Mouse (Mus musculus) CH12.LX (cell line): ENCODE measurements around the gene Rpl12. TPM values are rescaled to one million over a fixed set of nuclear protein-coding genes. Genes with fewer than 3 reads are reported as not detected.

Experiments
- DNase-seq: peaks from one replicate; pipeline ENCODE4 v3.0.0-alpha.2; 2013; ENCODE audit errors: extremely low read depth
- H3K27ac ChIP-seq: 2 replicates; pipeline ENCODE4 v1.5.1; 2012; ENCODE audit warnings: low read depth, mild to moderate bottlenecking, control low read depth, moderate library complexity; ENCODE audit not compliant: insufficient read depth
- H3K27me3 ChIP-seq: replicated peaks from 2 replicates; pipeline ENCODE3; 2012; ENCODE audit warnings: inconsistent platforms
- H3K36me3 ChIP-seq, 2 experiments: replicated peaks in 1 of 2; 2 replicates each; pipeline versions ENCODE3 to v1.6.1; 2012; ENCODE audit warnings: inconsistent platforms in 1 of 2, low read length in 1 of 2, mild to moderate bottlenecking in 1 of 2, mixed read lengths in 1 of 2, moderate library complexity in 1 of 2; ENCODE audit not compliant: control insufficient read depth in 1 of 2, insufficient read depth in 1 of 2
- H3K4me1 ChIP-seq, 2 experiments: 2 replicates each; pipeline ENCODE4 v1.6.1; 2012; ENCODE audit warnings: inconsistent platforms in 1 of 2, moderate library complexity in 1 of 2; ENCODE audit not compliant: insufficient read depth in 2 of 2, control insufficient read depth in 1 of 2
- H3K4me2 ChIP-seq: 2 replicates; pipeline ENCODE4 v1.6.1; 2012; ENCODE audit warnings: low read depth, mild to moderate bottlenecking, control low read depth; ENCODE audit not compliant: poor library complexity, insufficient read depth, severe bottlenecking
- H3K4me3 ChIP-seq, 3 experiments: fragments of 150-350 bp in 1 of 3; sonication (generic) in 1 of 3; replicated peaks in 1 of 3; 2 replicates each; pipeline versions ENCODE3 to v1.5.1; 2011 to 2012; ENCODE audit warnings: low read depth in 2 of 3, low read length in 2 of 3, mild to moderate bottlenecking in 2 of 3, moderate library complexity in 2 of 3, control low read depth in 1 of 3, improper control_type of control experiment in 1 of 3, inconsistent platforms in 1 of 3, mixed read lengths in 1 of 3; ENCODE audit not compliant: poor library complexity in 1 of 3
- H3K79me2 ChIP-seq: replicated peaks from 2 replicates; pipeline ENCODE4 v1.6.1; 2012; ENCODE audit warnings: mild to moderate bottlenecking, moderate library complexity; ENCODE audit not compliant: control insufficient read depth, poor library complexity, insufficient read depth, severe bottlenecking; ENCODE audit errors: extremely low read depth
- H3K9ac ChIP-seq: 2 replicates; pipeline ENCODE4 v1.6.1; 2012; ENCODE audit warnings: low read depth, mild to moderate bottlenecking, control low read depth, moderate library complexity; ENCODE audit not compliant: insufficient read depth
- H3K9me3 ChIP-seq: replicated peaks from 2 replicates; pipeline ENCODE3; 2012; ENCODE audit warnings: low read length, inconsistent platforms, mixed read lengths
- BHLHE40 ChIP-seq: IDR thresholded peaks from 2 replicates; pipeline ENCODE4 v1.6.1; 2011; ENCODE audit warnings: mild to moderate bottlenecking, low read depth, low read length, improper control_type of control experiment
- CHD2 ChIP-seq: IDR thresholded peaks from 2 replicates; pipeline ENCODE4 v1.6.1; 2011; ENCODE audit warnings: low read length, improper control_type of control experiment
- CTCF ChIP-seq, 2 experiments: IDR thresholded peaks in 1 of 2; conservative IDR thresholded peaks in 1 of 2; 2 replicates each; pipeline ENCODE4 v1.5.1; 2011 to 2012; ENCODE audit warnings: low read depth in 2 of 2, low read length in 2 of 2, improper control_type of control experiment in 1 of 2, inconsistent platforms in 1 of 2, mild to moderate bottlenecking in 1 of 2, moderate library complexity in 1 of 2
- E2F4 ChIP-seq: IDR thresholded peaks from 2 replicates; pipeline ENCODE4 v1.6.1; 2011; ENCODE audit warnings: low read depth, low read length, improper control_type of control experiment; ENCODE audit not compliant: insufficient replicate concordance
- EP300 ChIP-seq: IDR thresholded peaks from 2 replicates; pipeline ENCODE4 v1.6.1; 2011; ENCODE audit warnings: low read length, improper control_type of control experiment
- ETS1 ChIP-seq: conservative IDR thresholded peaks from 2 replicates; pipeline ENCODE4 v1.6.1; 2012; ENCODE audit warnings: low read depth, mild to moderate bottlenecking, inconsistent platforms, low read length, improper control_type of control experiment, moderate library complexity
- GABPA ChIP-seq: IDR thresholded peaks from 2 replicates; pipeline ENCODE4 v1.6.1; 2012; ENCODE audit warnings: low read depth, low read length, improper control_type of control experiment, inconsistent platforms; ENCODE audit not compliant: insufficient replicate concordance
- IRF4 ChIP-seq: IDR thresholded peaks from 2 replicates; pipeline ENCODE4 v1.6.1; 2014; ENCODE audit warnings: low read depth, mild to moderate bottlenecking, inconsistent platforms, low read length, improper control_type of control experiment
- JUND ChIP-seq: conservative IDR thresholded peaks from 2 replicates; pipeline ENCODE4 v1.6.1; 2011; ENCODE audit warnings: low read depth, low read length, improper control_type of control experiment
- MAFK ChIP-seq: IDR thresholded peaks from 2 replicates; pipeline ENCODE4 v1.6.1; 2011; ENCODE audit warnings: low read length, improper control_type of control experiment; ENCODE audit not compliant: insufficient replicate concordance
- MAX ChIP-seq: IDR thresholded peaks from 2 replicates; pipeline ENCODE4 v1.6.1; 2011; ENCODE audit warnings: low read length, improper control_type of control experiment
- MEF2A ChIP-seq: IDR thresholded peaks from 2 replicates; pipeline ENCODE4 v1.6.1; 2014; ENCODE audit warnings: low read depth, mild to moderate bottlenecking, inconsistent platforms, low read length, improper control_type of control experiment, borderline replicate concordance
- MXI1 ChIP-seq: IDR thresholded peaks from 2 replicates; pipeline ENCODE4 v1.6.1; 2011; ENCODE audit warnings: mild to moderate bottlenecking, low read depth, low read length, improper control_type of control experiment
- MYC ChIP-seq: IDR thresholded peaks from 2 replicates; pipeline ENCODE4 v1.6.1; 2011; ENCODE audit warnings: low read depth, mild to moderate bottlenecking, improper control_type of control experiment, low read length
- NELFE ChIP-seq: IDR thresholded peaks from 2 replicates; pipeline ENCODE4 v1.6.1; 2011; ENCODE audit warnings: low read depth, low read length, improper control_type of control experiment
- NRF1 ChIP-seq: IDR thresholded peaks from 2 replicates; pipeline ENCODE4 v1.6.1; 2014; ENCODE audit warnings: low read depth, mild to moderate bottlenecking, inconsistent platforms, low read length, improper control_type of control experiment, moderate library complexity
- RAD21 ChIP-seq: IDR thresholded peaks from 2 replicates; pipeline ENCODE4 v1.6.1; 2011; ENCODE audit warnings: low read depth, mild to moderate bottlenecking, low read length, improper control_type of control experiment, moderate library complexity
- RCOR1 ChIP-seq: conservative IDR thresholded peaks from 2 replicates; pipeline ENCODE4 v1.6.1; 2012; ENCODE audit warnings: low read depth, mild to moderate bottlenecking, inconsistent platforms, low read length, improper control_type of control experiment
- SIN3A ChIP-seq: IDR thresholded peaks from 2 replicates; pipeline ENCODE4 v1.6.1; 2012; ENCODE audit warnings: low read length, improper control_type of control experiment, inconsistent platforms
- SMC3 ChIP-seq: IDR thresholded peaks from 2 replicates; pipeline ENCODE4 v1.6.1; 2011; ENCODE audit warnings: low read depth, low read length, improper control_type of control experiment
- TBP ChIP-seq: conservative IDR thresholded peaks from 2 replicates; pipeline ENCODE4 v1.6.1; 2011; ENCODE audit warnings: low read depth, low read length, improper control_type of control experiment
- TCF12 ChIP-seq: IDR thresholded peaks from 2 replicates; pipeline ENCODE4 v1.6.1; 2014; ENCODE audit warnings: low read depth, mild to moderate bottlenecking, inconsistent platforms, low read length, improper control_type of control experiment
- UBTF ChIP-seq: IDR thresholded peaks from 2 replicates; pipeline ENCODE4 v1.6.1; 2012; ENCODE audit warnings: low read depth, mild to moderate bottlenecking, inconsistent platforms, low read length, improper control_type of control experiment, moderate library complexity
- USF1 ChIP-seq: IDR thresholded peaks from 2 replicates; pipeline ENCODE4 v1.6.1; 2014; ENCODE audit warnings: low read depth, mild to moderate bottlenecking, inconsistent platforms, low read length, improper control_type of control experiment
- USF2 ChIP-seq: conservative IDR thresholded peaks from 2 replicates; pipeline ENCODE4 v1.6.1; 2011; ENCODE audit warnings: low read depth, low read length, improper control_type of control experiment
- ZC3H11A ChIP-seq: IDR thresholded peaks from 2 replicates; pipeline ENCODE4 v1.6.1; 2012; ENCODE audit warnings: low read depth, mild to moderate bottlenecking, inconsistent platforms, low read length, improper control_type of control experiment
- ZKSCAN1 ChIP-seq: IDR thresholded peaks from 2 replicates; pipeline ENCODE4 v1.6.1; 2012; ENCODE audit warnings: low read depth, inconsistent platforms, low read length, improper control_type of control experiment, borderline replicate concordance
- ZNF384 ChIP-seq: IDR thresholded peaks from 2 replicates; pipeline ENCODE4 v1.6.1; 2012; ENCODE audit warnings: low read depth, low read length, improper control_type of control experiment, inconsistent platforms
- dilution Hi-C: fragments of 300-500 bp; cut with MboI; formaldehyde crosslinking; loops from 2 replicates; pipeline ENCODE4 v1.14.3; 2020; ENCODE audit warnings: low sequenced_read_pairs; ENCODE audit not compliant: extremely low pct_unique_long_range_greater_than_20kb, extremely low pct_ligation_motif_present
- in situ Hi-C: fragments of 300-500 bp; cut with MboI; formaldehyde crosslinking; loops from 3 replicates; pipeline ENCODE4 v1.14.3; 2019; ENCODE audit warnings: low sequenced_read_pairs, low pct_ligation_motif_present, low pct_unique_long_range_greater_than_20kb, mixed read lengths
- polyA plus RNA-seq: library from polyadenylated mRNA; unstranded; fragments of >175 nt; gene quantifications from 2 replicates; pipeline ENCODE4 v1.2.1, GENCODE M21; 2012; ENCODE audit warnings: low read depth; ENCODE audit not compliant: insufficient read length
- total RNA-seq, 2 experiments: library from RNA; depleted of rRNA; stranded (reverse); fragments of 300-350 nt in 1 of 2; fragments of >200 nt in 1 of 2; gene quantifications; 2 replicates each; pipeline ENCODE4 v1.2.3; 2012 to 2014

Rpl12 gene
- total and polyA plus RNA-seq, 3 experiments = 87.8 to 2,528 (median 1,298) TPM

- TF ChIP-seq USF1 (no peak), GABPA (no peak), RAD21 (no peak), TBP (no peak), UBTF (no peak), ZKSCAN1 (no peak), E2F4 (no peak), BHLHE40 (no peak), EP300 (no peak), ZC3H11A (no peak), MEF2A (no peak), NELFE (no peak), CHD2 (no peak), MYC (no peak), RCOR1 (no peak), TCF12 (no peak), MXI1 (no peak)
- Histone ChIP-seq H3K9ac (no peak overlapping the region), H3K79me2 (no peaks in the 10 kb centered on the region), H3K27ac (no peak overlapping the region), H3K27me3 (peaks cover 56% of the 10 kb centered on the region), H3K4me1 (no peaks in the 10 kb centered on the region; a peak in 1 of 4 replicates), H3K4me2 (no peak overlapping the region), H3K4me3 (no peak overlapping the region), H3K9me3 (no peaks in the 10 kb centered on the region), H3K36me3 (no peaks in the 10 kb centered on the region)
- no peak for DNase-seq
- in situ Hi-C loops = loop anchor here (25.0 kb wide), 1 partner anchor 370 kb away; the partner anchor contains the start of gene Ralgps1
- dilution Hi-C loops = no loop called here
These were observed 30.8 kb downstream of the Rpl12 start for GRCm38 (mm10) chr2:32992130-32992529.

- H3K9me3 ChIP-seq = no peaks in the 10 kb centered on the region
- H3K4me2 ChIP-seq = no peak overlapping the region
- no peaks in the 10 kb centered on the region for H3K36me3 ChIP-seq
- no peaks in the 10 kb centered on the region for H3K4me1 ChIP-seq
- H3K79me2 ChIP-seq = no peaks in the 10 kb centered on the region
- TF ChIP-seq SMC3 (no peak), IRF4 (no peak), CHD2 (no peak), ZNF384 (no peak), MAX (no peak), ETS1 (no peak), MYC (no peak), CTCF (conservative IDR thresholded peaks at IDR 0.05 in 1 of 2, IDR thresholded peaks at IDR 0.05 in 1 of 2; ENCODE audit: low read depth in 2 of 2, low read length in 2 of 2) (no peak), MAFK (no peak), USF1 (no peak), SIN3A (no peak), JUND (no peak), USF2 (no peak), MEF2A (no peak), NRF1 (no peak), RCOR1 (no peak), RAD21 (no peak)
- H3K27me3 ChIP-seq = peaks cover 52% of the 10 kb centered on the region
- H3K4me3 ChIP-seq = no peak overlapping the region
- no peak overlapping the region for H3K9ac ChIP-seq
- dilution Hi-C loops (no loop called here), in situ Hi-C loops (loop anchor here (25.0 kb wide), 1 partner anchor 365 kb away; the partner anchor contains the start of gene Ralgps1)
- H3K27ac ChIP-seq = no peak overlapping the region
- no peak for DNase-seq
These were observed 35.7 kb downstream of the Rpl12 start for GRCm38 (mm10) chr2:32997081-32997480.
